Mouse (Mus musculus): ENCODE measurements around the gene Eps15l1. TPM values are rescaled to one million over a fixed set of nuclear protein-coding genes. Genes with fewer than 3 reads are reported as not detected.

Eps15l1 gene
- polyA plus RNA-seq, 1 experiment = 3.2 TPM

GRCm38 (mm10) chr8:72363457-72363856, 57.8 kb downstream of the Eps15l1 start:
- Histone ChIP-seq H3K9me3 (ENCODE audit: control insufficient read depth, low read length) (no peaks in the 10 kb centered on the region), H3K36me3 (ENCODE audit: control insufficient read depth) (peaks cover 96% of the 10 kb centered on the region), H3K4me3 (replicated peaks) (no peak overlapping the region), H3K4me1 (ENCODE audit: control insufficient read depth) (no peaks in the 10 kb centered on the region), H3K27me3 (ENCODE audit: control insufficient read depth) (no peaks in the 10 kb centered on the region)
- TF ChIP-seq TAL1 (IDR thresholded peaks at IDR 0.05; ENCODE audit: low read length) (no peak), GATA1 (IDR thresholded peaks at IDR 0.05; ENCODE audit: low read length) (no peak)

GRCm38 (mm10) chr8:72362754-72363153, 58.5 kb downstream of the Eps15l1 start:
- TF ChIP-seq GATA1 (IDR thresholded peaks at IDR 0.05; ENCODE audit: low read length) (no peak), TAL1 (IDR thresholded peaks at IDR 0.05; ENCODE audit: low read length) (no peak)
- Histone ChIP-seq H3K27me3 (ENCODE audit: control insufficient read depth) (no peaks in the 10 kb centered on the region), H3K4me3 (replicated peaks) (no peak overlapping the region), H3K36me3 (ENCODE audit: control insufficient read depth) (peaks cover 96% of the 10 kb centered on the region), H3K4me1 (ENCODE audit: control insufficient read depth) (no peaks in the 10 kb centered on the region), H3K9me3 (ENCODE audit: control insufficient read depth, low read length) (no peaks in the 10 kb centered on the region)

GRCm38 (mm10) chr8:72360162-72360561, 61.1 kb downstream of the Eps15l1 start:
- H3K4me1 ChIP-seq (ENCODE audit: control insufficient read depth) = peaks cover 5% of the 10 kb centered on the region
- no peaks in the 10 kb centered on the region for H3K9me3 ChIP-seq (ENCODE audit: control insufficient read depth, low read length)
- no peak overlapping the region for H3K4me3 ChIP-seq (replicated peaks)
- no peaks in the 10 kb centered on the region for H3K27me3 ChIP-seq (ENCODE audit: control insufficient read depth)
- H3K36me3 ChIP-seq (ENCODE audit: control insufficient read depth) = peaks cover 96% of the 10 kb centered on the region
- TF ChIP-seq TAL1 (IDR thresholded peaks at IDR 0.05; ENCODE audit: low read length) (no peak), GATA1 (IDR thresholded peaks at IDR 0.05; ENCODE audit: low read length) (no peak)

- H3K9me3 ChIP-seq (ENCODE audit: control insufficient read depth, low read length) = no peaks in the 10 kb centered on the region
- peaks cover 72% of the 10 kb centered on the region for H3K36me3 ChIP-seq (ENCODE audit: control insufficient read depth)
- H3K4me1 ChIP-seq (ENCODE audit: control insufficient read depth) = peaks cover 13% of the 10 kb centered on the region
- no peak overlapping the region for H3K4me3 ChIP-seq (replicated peaks)
- H3K27me3 ChIP-seq (ENCODE audit: control insufficient read depth) = no peaks in the 10 kb centered on the region
- TF ChIP-seq TAL1 (IDR thresholded peaks at IDR 0.05; ENCODE audit: low read length) (no peak), GATA1 (IDR thresholded peaks at IDR 0.05; ENCODE audit: low read length) (no peak)
Observed at GRCm38 (mm10) chr8:72356593-72356992, 64.7 kb downstream of the Eps15l1 start.

GRCm38 (mm10) chr8:72354272-72354671, 67.0 kb downstream of the Eps15l1 start:
- H3K4me3 ChIP-seq (replicated peaks) = no peak overlapping the region
- peaks cover 53% of the 10 kb centered on the region for H3K36me3 ChIP-seq (ENCODE audit: control insufficient read depth)
- no peaks in the 10 kb centered on the region for H3K27me3 ChIP-seq (ENCODE audit: control insufficient read depth)
- peaks cover 13% of the 10 kb centered on the region for H3K4me1 ChIP-seq (ENCODE audit: control insufficient read depth)
- TF ChIP-seq GATA1 (IDR thresholded peaks at IDR 0.05; ENCODE audit: low read length) = no peak
- TF ChIP-seq TAL1 (IDR thresholded peaks at IDR 0.05; ENCODE audit: low read length) = no peak
- H3K9me3 ChIP-seq (ENCODE audit: control insufficient read depth, low read length) = no peaks in the 10 kb centered on the region

- Histone ChIP-seq H3K4me3 (replicated peaks) (no peak overlapping the region), H3K36me3 (ENCODE audit: control insufficient read depth) (peaks cover 47% of the 10 kb centered on the region), H3K9me3 (ENCODE audit: control insufficient read depth, low read length) (no peaks in the 10 kb centered on the region), H3K4me1 (ENCODE audit: control insufficient read depth) (peaks cover 13% of the 10 kb centered on the region), H3K27me3 (ENCODE audit: control insufficient read depth) (no peaks in the 10 kb centered on the region)
- TF ChIP-seq GATA1 (IDR thresholded peaks at IDR 0.05; ENCODE audit: low read length) (no peak), TAL1 (IDR thresholded peaks at IDR 0.05; ENCODE audit: low read length) (no peak)
Observed at GRCm38 (mm10) chr8:72353700-72354045, 67.6 kb downstream of the Eps15l1 start.

- no peak for TF ChIP-seq GATA1 (IDR thresholded peaks at IDR 0.05; ENCODE audit: low read length)
- H3K9me3 ChIP-seq (ENCODE audit: control insufficient read depth, low read length) = no peaks in the 10 kb centered on the region
- H3K27me3 ChIP-seq (ENCODE audit: control insufficient read depth) = no peaks in the 10 kb centered on the region
- H3K4me1 ChIP-seq (ENCODE audit: control insufficient read depth) = peaks cover 13% of the 10 kb centered on the region
- H3K36me3 ChIP-seq (ENCODE audit: control insufficient read depth) = peaks cover 42% of the 10 kb centered on the region
- H3K4me3 ChIP-seq (replicated peaks) = no peak overlapping the region
Observed at GRCm38 (mm10) chr8:72352951-72353699, 68.1 kb downstream of the Eps15l1 start.

- TF ChIP-seq TAL1 (IDR thresholded peaks at IDR 0.05; ENCODE audit: low read length) (no peak), GATA1 (IDR thresholded peaks at IDR 0.05; ENCODE audit: low read length) (no peak)
- Histone ChIP-seq H3K9me3 (ENCODE audit: control insufficient read depth, low read length) (no peaks in the 10 kb centered on the region), H3K4me1 (ENCODE audit: control insufficient read depth) (peaks cover 13% of the 10 kb centered on the region), H3K27me3 (ENCODE audit: control insufficient read depth) (no peaks in the 10 kb centered on the region), H3K4me3 (replicated peaks) (no peak overlapping the region), H3K36me3 (ENCODE audit: control insufficient read depth) (peaks cover 38% of the 10 kb centered on the region)
Observed at GRCm38 (mm10) chr8:72351405-72352005, 69.8 kb downstream of the Eps15l1 start.

GRCm38 (mm10) chr8:72350727-72351126, 70.5 kb downstream of the Eps15l1 start:
- H3K4me3 ChIP-seq (replicated peaks) = no peak overlapping the region
- no peak for TF ChIP-seq GATA1 (IDR thresholded peaks at IDR 0.05; ENCODE audit: low read length)
- TF ChIP-seq TAL1 (IDR thresholded peaks at IDR 0.05; ENCODE audit: low read length) = no peak
- no peaks in the 10 kb centered on the region for H3K27me3 ChIP-seq (ENCODE audit: control insufficient read depth)
- peaks cover 12% of the 10 kb centered on the region for H3K4me1 ChIP-seq (ENCODE audit: control insufficient read depth)
- peaks cover 34% of the 10 kb centered on the region for H3K36me3 ChIP-seq (ENCODE audit: control insufficient read depth)
- H3K9me3 ChIP-seq (ENCODE audit: control insufficient read depth, low read length) = no peaks in the 10 kb centered on the region

Measured in erythroblast, embryonic 14.5 days (primary cell).